Mouse (Mus musculus): ENCODE measurements around the gene Csrp2. TPM values are rescaled to one million over a fixed set of nuclear protein-coding genes. Genes with fewer than 3 reads are reported as not detected.

Csrp2 gene
- polyA plus RNA-seq, 2 experiments from 2014 or later, result 3.1 to 7.4 TPM

- peak; percentile 97 for ATAC-seq
Measured at GRCm38 (mm10) chr10:110931913-110932560, 12.4 kb downstream of the Csrp2 start.

DNA sequence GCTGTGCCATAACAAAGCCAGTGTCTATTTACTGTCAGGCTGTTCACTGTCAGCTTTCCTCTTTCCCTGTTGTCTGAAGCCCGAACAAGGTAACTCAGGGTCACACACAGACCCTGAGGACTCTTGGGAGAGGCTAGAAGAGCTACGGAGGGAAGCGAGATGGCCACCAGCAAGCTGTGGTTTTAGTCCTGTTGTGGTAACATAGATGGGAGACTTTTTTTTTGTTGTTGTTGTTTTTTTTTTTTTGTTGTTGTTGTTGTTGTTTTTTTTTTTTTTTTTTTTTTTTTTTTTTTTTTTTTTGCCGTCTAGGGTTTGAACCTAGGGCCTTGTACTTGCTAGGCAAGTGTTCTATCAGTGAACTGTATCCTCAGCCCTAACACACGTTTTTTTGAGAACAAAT is 14.0 kb downstream of the Csrp2 start:
- no peak for ATAC-seq

- ATAC-seq, result no peak
Measured at GRCm38 (mm10) chr10:110935081-110935480, 15.5 kb downstream of the Csrp2 start.

DNA sequence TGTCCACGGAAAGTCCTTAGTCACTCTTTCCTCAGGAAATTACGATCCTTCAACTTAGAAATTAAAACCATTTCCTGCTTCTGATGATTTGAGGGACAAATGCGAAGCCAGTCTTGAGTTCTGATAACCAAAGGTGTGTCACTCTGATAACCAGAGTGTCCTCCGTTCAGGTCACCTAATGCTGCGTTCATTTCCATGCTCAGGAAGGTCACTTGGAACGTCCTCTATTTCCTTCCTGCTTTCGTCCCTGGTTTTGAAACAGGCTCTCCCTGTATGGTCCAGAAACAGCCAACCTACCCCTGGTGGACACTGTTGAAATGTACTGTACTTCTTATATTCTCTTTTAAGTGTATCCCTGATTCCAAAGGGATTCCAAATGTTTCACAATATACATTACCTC is 16.1 kb downstream of the Csrp2 start:
- ATAC-seq, result no peak

- ATAC-seq, result no peak
Measured at GRCm38 (mm10) chr10:110938361-110938760, 18.8 kb downstream of the Csrp2 start.

- no peak for ATAC-seq
Measured at GRCm38 (mm10) chr10:110938841-110939549, 19.4 kb downstream of the Csrp2 start.

DNA sequence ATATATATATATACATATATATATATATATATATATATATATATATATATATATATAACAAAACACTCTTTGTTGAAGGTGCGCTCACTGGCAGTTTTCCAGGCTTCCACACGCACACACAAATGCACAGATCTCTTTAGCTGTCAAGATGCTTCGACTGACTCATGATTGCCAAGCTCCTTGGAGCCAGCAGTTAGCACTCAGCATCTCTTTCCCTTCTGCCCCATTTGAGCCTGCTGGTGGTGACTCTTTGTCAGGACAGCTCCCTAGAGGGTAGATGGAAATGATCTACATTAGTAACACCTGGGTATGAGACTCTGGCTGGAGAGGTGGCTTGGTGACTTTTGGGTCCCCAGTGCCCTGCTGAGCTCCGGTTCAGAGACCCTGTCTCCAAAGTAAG is 20.1 kb downstream of the Csrp2 start:
- no peak for ATAC-seq

DNA sequence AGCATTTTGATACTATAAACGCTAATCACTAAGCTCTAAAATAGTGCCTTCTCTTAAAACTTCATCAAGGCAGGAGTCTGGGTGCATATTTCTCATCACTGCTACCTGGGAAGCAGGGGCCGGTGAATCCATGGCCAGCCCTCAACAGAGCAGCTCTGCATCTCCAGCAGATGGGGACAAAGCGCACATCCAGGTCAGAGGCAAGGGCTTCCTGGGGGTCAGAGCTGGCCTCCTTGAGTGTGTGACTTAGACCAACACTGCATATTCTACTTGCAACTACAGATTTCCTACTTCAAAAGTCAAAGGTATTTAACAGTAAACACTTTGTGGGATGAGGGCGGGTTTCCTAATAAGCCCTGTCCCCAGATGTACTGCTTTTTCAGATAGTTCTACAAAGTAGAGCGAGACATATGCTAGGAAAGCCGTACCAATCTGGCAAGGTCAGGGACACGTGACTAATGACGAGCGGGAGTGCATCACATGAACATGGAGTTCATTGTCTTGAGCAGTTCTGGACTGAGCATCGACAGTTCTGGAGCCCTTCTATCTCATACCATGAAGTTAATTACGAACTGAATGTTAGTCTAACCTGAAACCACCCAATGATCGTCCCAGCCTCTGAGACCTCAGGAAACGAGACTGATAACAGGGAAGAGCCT is 21.3 kb downstream of the Csrp2 start:
- no peak for ATAC-seq

- no peak for ATAC-seq
Measured at GRCm38 (mm10) chr10:110941968-110942367, 22.4 kb downstream of the Csrp2 start.

GRCm38 (mm10) chr10:110942806-110943205 is 23.2 kb downstream of the Csrp2 start:
- no peak for ATAC-seq

- no peak for ATAC-seq
Measured at GRCm38 (mm10) chr10:110944175-110944574, 24.6 kb downstream of the Csrp2 start.

DNA sequence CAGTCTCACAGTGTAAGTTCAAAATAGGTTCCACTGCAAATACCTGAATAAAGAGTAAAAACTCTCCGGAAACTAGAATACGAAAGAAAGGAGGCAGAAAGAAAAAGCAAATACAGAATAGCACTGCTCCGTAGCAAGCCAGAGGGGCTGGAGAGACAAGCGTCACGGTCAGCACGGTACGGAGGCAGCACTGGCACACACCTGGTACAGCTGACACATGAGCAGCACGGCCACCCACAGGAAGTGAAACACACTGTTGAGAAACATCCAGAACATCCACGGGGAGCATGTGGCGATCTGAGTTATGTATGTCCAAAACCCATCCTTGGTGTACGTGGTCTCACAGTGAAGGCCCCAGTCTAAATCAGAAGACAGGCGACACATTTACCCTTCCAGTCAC is 26.4 kb downstream of the Csrp2 start:
- ATAC-seq, result no peak

DNA sequence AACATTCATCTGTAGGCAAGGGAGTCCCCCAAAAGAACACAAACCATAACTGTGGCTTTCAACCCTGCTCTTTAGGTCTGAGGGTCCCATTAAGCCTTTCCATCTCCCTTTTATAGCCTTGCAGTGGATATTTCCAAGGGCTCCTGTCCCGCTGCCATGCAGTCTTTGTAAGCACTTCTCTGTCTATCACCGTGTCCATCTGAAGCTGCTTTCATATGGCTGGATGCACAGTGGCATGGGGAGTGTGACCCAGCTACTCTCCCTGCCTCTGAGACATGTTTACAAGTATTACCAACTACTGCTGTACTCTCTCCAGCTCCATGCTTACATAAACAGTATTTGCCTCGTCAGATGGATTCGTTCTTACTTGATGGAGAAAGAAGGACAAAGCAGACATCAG is 28.0 kb downstream of the Csrp2 start:
- no peak for ATAC-seq

- ATAC-seq, result no peak
Measured at GRCm38 (mm10) chr10:110951112-110951511, 31.5 kb downstream of the Csrp2 start.

DNA sequence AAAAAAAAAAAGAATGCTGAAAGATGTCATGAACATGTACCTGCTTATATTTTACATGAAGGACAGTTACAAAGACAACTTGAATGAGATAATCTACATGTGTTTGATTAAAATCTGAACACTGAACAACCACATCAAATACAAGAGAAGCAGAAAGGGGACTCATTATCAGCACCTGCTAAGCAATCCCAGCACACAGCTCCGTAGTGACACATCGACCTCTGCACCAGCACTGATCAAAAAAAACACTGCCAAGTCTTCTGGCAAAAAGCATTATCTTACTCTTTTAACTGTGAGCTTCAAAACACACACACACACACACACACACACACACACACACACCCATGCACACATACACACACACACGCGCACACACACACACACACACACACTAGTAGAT is 32.2 kb downstream of the Csrp2 start:
- peak; percentile 47 for ATAC-seq

GRCm38 (mm10) chr10:110952271-110952670 is 32.7 kb downstream of the Csrp2 start:
- no peak for ATAC-seq

GRCm38 (mm10) chr10:110952937-110953451 is 33.4 kb downstream of the Csrp2 start:
- ATAC-seq, result no peak

DNA sequence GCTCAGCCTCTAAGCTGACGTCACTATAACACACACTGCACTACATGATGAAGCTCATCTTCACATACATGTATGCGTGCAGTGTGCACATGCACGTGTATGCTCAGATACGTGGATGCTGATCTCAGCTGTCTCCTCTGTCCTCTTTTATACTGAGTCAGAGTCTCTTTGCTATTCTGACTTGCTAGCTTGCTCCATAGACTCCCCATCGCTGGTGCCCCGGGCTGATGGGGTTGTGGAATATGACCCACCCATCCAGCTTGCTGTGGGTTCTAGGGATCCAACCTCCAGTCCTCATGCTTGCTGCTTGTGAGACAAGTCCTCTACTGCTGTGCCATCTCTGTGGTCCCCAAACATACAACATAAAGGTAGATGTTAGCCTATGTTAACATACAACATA is 39.3 kb downstream of the Csrp2 start:
- ATAC-seq, result no peak

DNA sequence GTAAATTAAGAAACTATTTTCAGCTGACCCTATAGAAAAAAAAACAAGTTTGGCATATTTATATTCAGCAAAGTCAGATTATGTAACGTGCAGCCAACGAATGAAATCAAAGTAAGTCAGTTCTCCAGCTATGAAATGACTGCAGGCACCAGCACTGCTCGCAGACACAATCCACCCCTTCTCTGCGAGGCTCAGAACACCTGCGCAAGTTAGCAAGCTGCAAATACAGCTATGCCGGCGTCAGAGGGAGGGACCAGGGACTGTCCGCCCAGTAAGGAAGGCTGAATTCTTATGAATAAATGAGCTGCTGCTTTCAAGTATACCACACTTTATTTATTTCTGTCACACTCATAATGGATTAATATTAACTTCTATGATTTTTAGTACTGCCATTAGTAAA is 40.2 kb downstream of the Csrp2 start:
- no peak for ATAC-seq

- ATAC-seq, result no peak
Measured at GRCm38 (mm10) chr10:110960841-110961240, 41.3 kb downstream of the Csrp2 start.

DNA sequence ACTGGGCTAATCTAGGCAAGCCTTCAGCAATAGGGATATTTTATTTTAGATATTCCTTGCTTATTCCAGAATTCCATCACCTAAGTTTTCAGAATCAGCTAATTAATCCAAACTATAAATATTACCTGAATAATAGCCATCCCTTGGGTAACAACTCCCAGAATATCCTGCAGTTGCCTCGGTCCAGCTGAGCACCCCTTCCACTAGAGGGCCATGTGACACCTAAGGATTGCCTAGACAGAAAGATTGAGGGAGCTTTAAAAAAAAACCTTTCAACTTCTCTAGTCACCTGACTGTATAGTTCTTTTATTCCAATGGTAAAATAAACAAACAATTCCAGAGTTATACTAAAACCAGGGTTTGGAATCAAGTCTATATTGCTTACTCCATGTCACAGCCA is 42.6 kb downstream of the Csrp2 start:
- ATAC-seq, result no peak

- no peak for ATAC-seq
Measured at GRCm38 (mm10) chr10:110971044-110971443, 51.5 kb downstream of the Csrp2 start.

DNA sequence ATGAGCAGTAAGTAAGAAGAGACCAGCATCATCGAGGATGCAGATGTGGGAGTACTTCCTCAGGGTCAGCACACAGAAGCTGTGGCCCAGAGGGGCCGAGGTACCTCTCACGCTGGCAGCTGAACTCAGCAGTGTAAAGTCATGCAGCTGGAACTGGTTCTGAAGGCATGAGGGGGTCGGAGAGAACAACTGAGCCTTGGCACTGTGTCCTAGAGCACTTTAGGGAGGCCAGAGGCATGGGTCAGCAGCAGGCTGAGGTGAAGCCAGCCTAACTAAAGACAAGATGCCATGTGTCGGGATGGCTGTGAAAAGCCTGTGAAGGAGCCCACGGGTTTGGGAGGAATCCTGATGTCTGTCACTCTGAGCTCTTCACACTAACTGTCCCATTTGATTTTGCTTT is 51.9 kb downstream of the Csrp2 start:
- no peak for ATAC-seq

DNA sequence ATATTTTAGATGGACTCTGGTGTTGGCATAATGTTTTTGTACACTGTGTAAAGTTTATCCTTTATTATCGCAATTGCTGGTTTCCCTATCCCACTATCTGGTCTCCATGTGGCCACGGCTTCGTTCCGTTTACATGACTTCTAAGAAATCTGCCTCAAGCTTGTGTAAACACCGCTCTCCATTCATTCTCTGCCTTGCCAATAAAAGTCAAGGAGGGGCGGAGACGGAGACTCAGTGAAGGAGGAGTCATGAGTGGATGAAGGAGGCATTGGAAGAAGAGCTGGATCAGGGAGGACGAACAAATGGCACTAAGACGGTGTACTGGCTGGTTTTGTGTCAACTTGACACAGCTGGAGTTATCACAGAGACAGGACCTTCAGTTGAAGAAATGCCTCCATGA is 52.4 kb downstream of the Csrp2 start:
- no peak for ATAC-seq

Data from CD4-positive, CD25-positive, alpha-beta regulatory T cell, adult 4 months (primary cell).